Mouse (Mus musculus): Measurements from ENCODE around the gene Ttc24. TPM values are rescaled to one million over a fixed set of nuclear protein-coding genes. Genes with fewer than 3 reads are reported as not detected.
A peak's percentile ranks its signal among the peaks of the same experiment; 100 is the strongest.

Gene Ttc24
- polyA plus RNA-seq, 1 experiment from 2014 or later: not detected

DNA sequence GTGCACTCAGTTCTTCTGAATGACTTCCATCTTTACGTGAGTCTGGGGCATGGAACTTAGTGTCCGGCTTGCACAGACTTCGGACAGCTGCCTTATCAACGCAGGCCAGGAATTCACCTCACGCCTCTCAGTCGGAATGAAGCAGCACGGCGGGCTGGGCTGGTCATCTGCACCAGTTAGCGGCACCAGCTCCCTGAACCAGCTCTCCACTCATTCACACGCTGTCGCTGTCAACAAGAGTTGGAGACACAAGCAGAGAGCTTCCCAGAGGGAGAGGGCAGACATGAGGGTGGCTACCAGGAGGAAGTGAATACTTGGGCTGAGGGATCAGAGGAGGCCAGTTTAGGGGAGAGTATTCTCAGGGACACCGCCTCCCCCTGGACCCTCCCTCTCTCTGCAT lies 36.3 kb upstream of the Ttc24 start:
- peaks cover 16% of the 10 kb centered on the region; the same call in 1 of the 2 replicates for H3K36me3 ChIP-seq (ENCODE audit: control insufficient read depth, insufficient read depth, low read length)
- no peak overlapping the region for H3K27ac ChIP-seq (replicated peaks)
- H3K9ac ChIP-seq (ENCODE audit: low read length): no peak overlapping the region
- DNase-seq (ENCODE audit: low spot score): no peak
- no peak for ATAC-seq (ENCODE audit: low FRiP score, low TSS enrichment)
- no peak for TF ChIP-seq EP300 (optimal IDR thresholded peaks at IDR 0.05)
- TF ChIP-seq CTCF (IDR thresholded peaks at IDR 0.05; ENCODE audit: low read depth): no peak
- H3K4me3 ChIP-seq (ENCODE audit: low read depth, low read length): no peak overlapping the region
- no peaks in the 10 kb centered on the region for H3K4me1 ChIP-seq (replicated peaks; ENCODE audit: control insufficient read depth, insufficient read depth)
- 94% methylated on average over 12 of the region's 12 CpGs for whole genome bisulfite sequencing
- no peaks in the 10 kb centered on the region for H3K27me3 ChIP-seq (ENCODE audit: control insufficient read depth, insufficient read depth, low read length)
- H3K4me2 ChIP-seq (replicated peaks; ENCODE audit: low read depth): no peak overlapping the region
- no peaks in the 10 kb centered on the region for H3K9me3 ChIP-seq (ENCODE audit: control insufficient read depth, low read length)

GRCm38 (mm10) chr3:88109126-88109525 lies 31.0 kb upstream of the Ttc24 start:
- ATAC-seq (ENCODE audit: low FRiP score, low TSS enrichment) (0 out of 2 replicates have a peak, but pooled peaks have one; percentile 25), DNase-seq (ENCODE audit: low spot score) (no peak)
- H3K27ac ChIP-seq (replicated peaks): no peak overlapping the region
- no peaks in the 10 kb centered on the region for H3K27me3 ChIP-seq (ENCODE audit: control insufficient read depth, insufficient read depth, low read length)
- H3K36me3 ChIP-seq (ENCODE audit: control insufficient read depth, insufficient read depth, low read length): peaks cover 6% of the 10 kb centered on the region; the same call in 1 of the 2 replicates
- no peaks in the 10 kb centered on the region for H3K4me1 ChIP-seq (replicated peaks; ENCODE audit: control insufficient read depth, insufficient read depth)
- H3K4me2 ChIP-seq (replicated peaks; ENCODE audit: low read depth): no peak overlapping the region
- no peak overlapping the region for H3K4me3 ChIP-seq (ENCODE audit: low read depth, low read length)
- TF ChIP-seq CTCF (IDR thresholded peaks at IDR 0.05; ENCODE audit: low read depth) (no peak), EP300 (optimal IDR thresholded peaks at IDR 0.05) (no peak)
- WGBS: 92% methylated on average over 6 of the region's 6 CpGs
- H3K9ac ChIP-seq (ENCODE audit: low read length): no peak overlapping the region
- no peaks in the 10 kb centered on the region for H3K9me3 ChIP-seq (ENCODE audit: control insufficient read depth, low read length)

- Histone ChIP-seq H3K27ac (replicated peaks) (no peak overlapping the region), H3K9me3 (ENCODE audit: control insufficient read depth, low read length) (no peaks in the 10 kb centered on the region), H3K27me3 (ENCODE audit: control insufficient read depth, insufficient read depth, low read length) (no peaks in the 10 kb centered on the region), H3K36me3 (ENCODE audit: control insufficient read depth, insufficient read depth, low read length) (peaks cover 5% of the 10 kb centered on the region), H3K4me1 (replicated peaks; ENCODE audit: control insufficient read depth, insufficient read depth) (no peaks in the 10 kb centered on the region), H3K9ac (ENCODE audit: low read length) (no peak overlapping the region), H3K4me3 (ENCODE audit: low read depth, low read length) (no peak overlapping the region), H3K4me2 (replicated peaks; ENCODE audit: low read depth) (no peak overlapping the region)
- 92% methylated on average over 4 of the region's 4 CpGs for WGBS
- TF ChIP-seq CTCF (IDR thresholded peaks at IDR 0.05; ENCODE audit: low read depth) (no peak), EP300 (optimal IDR thresholded peaks at IDR 0.05) (no peak)
- ATAC-seq (ENCODE audit: low FRiP score, low TSS enrichment) (no peak), DNase-seq (ENCODE audit: low spot score) (no peak)
Observed at GRCm38 (mm10) chr3:88106126-88106525, 28.0 kb upstream of the Ttc24 start.

DNA sequence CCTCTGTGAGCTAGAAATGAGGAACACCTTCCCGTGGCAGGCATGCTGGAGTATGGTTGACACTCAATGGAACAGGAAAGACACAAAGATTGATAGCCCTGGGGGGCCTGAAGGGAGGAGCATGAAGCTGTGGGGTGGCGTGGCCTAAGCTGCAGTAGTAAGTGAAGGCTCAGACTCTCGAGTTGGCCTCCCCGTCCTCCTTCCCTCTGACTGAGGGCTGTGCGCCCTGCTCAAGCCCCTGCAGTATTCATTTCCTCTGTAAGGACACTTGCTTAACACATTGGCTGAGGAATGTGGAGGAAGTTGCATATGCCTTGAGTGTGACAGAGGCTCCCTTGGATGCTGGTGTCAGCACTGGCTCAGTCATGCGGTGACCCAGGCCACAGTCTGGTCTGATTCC lies 24.5 kb upstream of the Ttc24 start:
- no peak overlapping the region for H3K4me2 ChIP-seq (replicated peaks; ENCODE audit: low read depth)
- no peaks in the 10 kb centered on the region for H3K4me1 ChIP-seq (replicated peaks; ENCODE audit: control insufficient read depth, insufficient read depth)
- ATAC-seq (ENCODE audit: low FRiP score, low TSS enrichment): no peak
- no peaks in the 10 kb centered on the region for H3K9me3 ChIP-seq (ENCODE audit: control insufficient read depth, low read length)
- H3K36me3 ChIP-seq (ENCODE audit: control insufficient read depth, insufficient read depth, low read length): peaks cover 12% of the 10 kb centered on the region
- DNase-seq (ENCODE audit: low spot score): no peak
- H3K9ac ChIP-seq (ENCODE audit: low read length): no peak overlapping the region
- H3K27ac ChIP-seq (replicated peaks): 0 out of 2 replicates have a peak overlapping the region, but pooled peaks have one; percentile 13
- H3K4me3 ChIP-seq (ENCODE audit: low read depth, low read length): no peak overlapping the region
- TF ChIP-seq CTCF (IDR thresholded peaks at IDR 0.05; ENCODE audit: low read depth) (no peak), EP300 (optimal IDR thresholded peaks at IDR 0.05) (no peak)
- H3K27me3 ChIP-seq (ENCODE audit: control insufficient read depth, insufficient read depth, low read length): no peaks in the 10 kb centered on the region
- 74% methylated on average over 6 of the region's 6 CpGs for WGBS

GRCm38 (mm10) chr3:88102196-88102595 lies 24.1 kb upstream of the Ttc24 start:
- Histone ChIP-seq H3K27ac (replicated peaks) (0 out of 2 replicates have a peak overlapping the region, but pooled peaks have one; percentile 13), H3K27me3 (ENCODE audit: control insufficient read depth, insufficient read depth, low read length) (no peaks in the 10 kb centered on the region), H3K9me3 (ENCODE audit: control insufficient read depth, low read length) (no peaks in the 10 kb centered on the region), H3K9ac (ENCODE audit: low read length) (no peak overlapping the region), H3K4me2 (replicated peaks; ENCODE audit: low read depth) (no peak overlapping the region), H3K36me3 (ENCODE audit: control insufficient read depth, insufficient read depth, low read length) (peaks cover 12% of the 10 kb centered on the region), H3K4me3 (ENCODE audit: low read depth, low read length) (no peak overlapping the region), H3K4me1 (replicated peaks; ENCODE audit: control insufficient read depth, insufficient read depth) (no peaks in the 10 kb centered on the region)
- ATAC-seq (ENCODE audit: low FRiP score, low TSS enrichment) (no peak), DNase-seq (ENCODE audit: low spot score) (no peak)
- WGBS: 85% methylated on average over 6 of the region's 6 CpGs
- TF ChIP-seq EP300 (optimal IDR thresholded peaks at IDR 0.05) (no peak), CTCF (IDR thresholded peaks at IDR 0.05; ENCODE audit: low read depth) (no peak)

GRCm38 (mm10) chr3:88101736-88102135 lies 23.6 kb upstream of the Ttc24 start:
- Histone ChIP-seq H3K9me3 (ENCODE audit: control insufficient read depth, low read length) (no peaks in the 10 kb centered on the region), H3K27me3 (ENCODE audit: control insufficient read depth, insufficient read depth, low read length) (no peaks in the 10 kb centered on the region), H3K36me3 (ENCODE audit: control insufficient read depth, insufficient read depth, low read length) (peaks cover 12% of the 10 kb centered on the region), H3K9ac (ENCODE audit: low read length) (no peak overlapping the region), H3K27ac (replicated peaks) (no peak overlapping the region), H3K4me2 (replicated peaks; ENCODE audit: low read depth) (no peak overlapping the region), H3K4me3 (ENCODE audit: low read depth, low read length) (no peak overlapping the region), H3K4me1 (replicated peaks; ENCODE audit: control insufficient read depth, insufficient read depth) (no peaks in the 10 kb centered on the region)
- DNase-seq (ENCODE audit: low spot score) (no peak), ATAC-seq (ENCODE audit: low FRiP score, low TSS enrichment) (no peak)
- TF ChIP-seq EP300 (optimal IDR thresholded peaks at IDR 0.05) (no peak), CTCF (IDR thresholded peaks at IDR 0.05; ENCODE audit: low read depth) (no peak)
- WGBS: 86% methylated on average over 7 of the region's 7 CpGs
